Comparison of ENCODE assay signal across 8 mouse cellular contexts in the genomic region with DNA sequence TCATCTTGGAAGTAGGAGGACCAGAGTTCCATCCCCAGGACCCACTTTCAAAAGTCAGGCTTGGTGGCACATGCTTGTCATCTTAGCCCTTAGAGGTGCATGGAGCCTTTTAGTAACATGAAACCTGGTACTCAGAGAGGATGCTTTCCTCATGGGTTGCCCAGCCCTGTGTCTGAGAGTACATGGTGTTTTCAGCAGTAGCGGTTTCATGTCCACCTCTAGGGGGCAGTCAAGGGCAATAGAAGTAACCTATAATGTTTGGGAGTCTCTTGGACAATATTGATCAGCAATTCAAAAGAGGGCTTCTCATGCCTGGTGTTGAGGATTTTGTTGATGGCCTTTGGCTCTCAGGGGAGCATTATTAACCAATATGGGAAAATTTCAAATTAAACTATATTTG. TPM values are rescaled to one million over a fixed set of nuclear protein-coding genes. Genes with fewer than 3 reads are reported as not detected.
A peak's percentile ranks its signal among the peaks of the same experiment; 100 is the strongest.
DNase-seq lines count a peak whose midpoint lies in the region; ATAC-seq and TF ChIP-seq lines count a peak whose summit lies in the region.

No protein-coding gene starts in this region.

- no peaks in the 10 kb centered on the region for H3K9me3 ChIP-seq in forebrain, embryonic 13.5 days (replicated peaks)
- no peaks in the 10 kb centered on the region for H3K9me3 ChIP-seq in forebrain, embryonic 12.5 days
- no peaks in the 10 kb centered on the region for H3K9me3 ChIP-seq in midbrain, embryonic 14.5 days (ENCODE audit: control insufficient read depth, low read length)
- no peaks in the 10 kb centered on the region for H3K9me3 ChIP-seq in midbrain, embryonic 13.5 days
- H3K9me3 ChIP-seq in neural tube, embryonic 12.5 days = no peaks in the 10 kb centered on the region

- peak; percentile 42; the same call in 1 of the 2 replicates for TF ChIP-seq CTCF in cortical plate, adult 2 months (IDR thresholded peaks at IDR 0.05; ENCODE audit: extremely low read depth, insufficient read depth, low read length)

- no peak for TF ChIP-seq POLR2A in cortical plate, adult 2 months (IDR thresholded peaks at IDR 0.05; ENCODE audit: extremely low read depth, insufficient read depth, low read length)

- H3K9ac ChIP-seq in forebrain, embryonic 13.5 days = no peak overlapping the region
- H3K9ac ChIP-seq in forebrain, embryonic 12.5 days = no peak overlapping the region
- no peak overlapping the region for H3K9ac ChIP-seq in midbrain, embryonic 14.5 days (replicated peaks; ENCODE audit: low read length)
- H3K9ac ChIP-seq in midbrain, embryonic 13.5 days (replicated peaks) = no peak overlapping the region
- H3K9ac ChIP-seq in neural tube, embryonic 12.5 days = no peak overlapping the region

- peak; percentile 57; the same call in 1 of the 2 replicates for ATAC-seq in forebrain, embryonic 13.5 days
- no peak for ATAC-seq in forebrain, embryonic 12.5 days (ENCODE audit: low FRiP score)
- no peak for ATAC-seq in midbrain, embryonic 14.5 days (ENCODE audit: low FRiP score, low TSS enrichment)
- no peak for ATAC-seq in midbrain, embryonic 13.5 days
- ATAC-seq in neural tube, embryonic 12.5 days (ENCODE audit: low FRiP score, low read depth) = 0 out of 2 replicates have a peak, but pooled peaks have one; percentile 33

- DNase-seq in midbrain, embryonic 14.5 days = peak; percentile 86
- no peak for DNase-seq in urinary bladder, postnatal 10 days (ENCODE audit: low spot score)
- no peak for DNase-seq in yolk sac, embryonic 10.5 days (ENCODE audit: low spot score)

- no peaks in the 10 kb centered on the region for H3K36me3 ChIP-seq in forebrain, embryonic 13.5 days (ENCODE audit: poor library complexity, severe bottlenecking)
- H3K36me3 ChIP-seq in forebrain, embryonic 12.5 days (replicated peaks) = no peaks in the 10 kb centered on the region
- H3K36me3 ChIP-seq in midbrain, embryonic 14.5 days (ENCODE audit: control insufficient read depth, insufficient read depth, low read length) = no peaks in the 10 kb centered on the region
- H3K36me3 ChIP-seq in midbrain, embryonic 13.5 days = no peaks in the 10 kb centered on the region
- no peaks in the 10 kb centered on the region for H3K36me3 ChIP-seq in neural tube, embryonic 12.5 days

- no peak overlapping the region for H3K27ac ChIP-seq in forebrain, embryonic 13.5 days
- H3K27ac ChIP-seq in forebrain, embryonic 12.5 days = no peak overlapping the region
- H3K27ac ChIP-seq in midbrain, embryonic 14.5 days (replicated peaks; ENCODE audit: low read depth, low read length) = no peak overlapping the region
- H3K27ac ChIP-seq in midbrain, embryonic 13.5 days = no peak overlapping the region
- H3K27ac ChIP-seq in cortical plate, adult 2 months (ENCODE audit: insufficient read depth, low read length) = no peak overlapping the region
- H3K27ac ChIP-seq in neural tube, embryonic 12.5 days = no peak overlapping the region

- H3K27me3 ChIP-seq in forebrain, embryonic 13.5 days = no peaks in the 10 kb centered on the region
- no peaks in the 10 kb centered on the region for H3K27me3 ChIP-seq in forebrain, embryonic 12.5 days
- no peaks in the 10 kb centered on the region for H3K27me3 ChIP-seq in midbrain, embryonic 14.5 days (ENCODE audit: control insufficient read depth, insufficient read depth, low read length)
- no peaks in the 10 kb centered on the region for H3K27me3 ChIP-seq in midbrain, embryonic 13.5 days
- no peaks in the 10 kb centered on the region for H3K27me3 ChIP-seq in neural tube, embryonic 12.5 days (replicated peaks)

- no peaks in the 10 kb centered on the region for H3K4me1 ChIP-seq in forebrain, embryonic 13.5 days
- H3K4me1 ChIP-seq in forebrain, embryonic 12.5 days = no peaks in the 10 kb centered on the region
- no peaks in the 10 kb centered on the region for H3K4me1 ChIP-seq in midbrain, embryonic 14.5 days (ENCODE audit: control insufficient read depth, insufficient read depth, low read length)
- H3K4me1 ChIP-seq in midbrain, embryonic 13.5 days (replicated peaks) = no peaks in the 10 kb centered on the region
- no peaks in the 10 kb centered on the region for H3K4me1 ChIP-seq in cortical plate, adult 2 months (ENCODE audit: control insufficient read depth, insufficient read depth, low read length)
- no peaks in the 10 kb centered on the region for H3K4me1 ChIP-seq in neural tube, embryonic 12.5 days

- no peak overlapping the region for H3K4me2 ChIP-seq in forebrain, embryonic 13.5 days
- H3K4me2 ChIP-seq in forebrain, embryonic 12.5 days = no peak overlapping the region
- H3K4me2 ChIP-seq in midbrain, embryonic 14.5 days (ENCODE audit: low read length) = no peak overlapping the region
- no peak overlapping the region for H3K4me2 ChIP-seq in midbrain, embryonic 13.5 days (replicated peaks)
- no peak overlapping the region for H3K4me2 ChIP-seq in neural tube, embryonic 12.5 days (replicated peaks)

- H3K4me3 ChIP-seq in forebrain, embryonic 13.5 days = no peak overlapping the region
- H3K4me3 ChIP-seq in forebrain, embryonic 12.5 days (replicated peaks) = no peak overlapping the region
- no peak overlapping the region for H3K4me3 ChIP-seq in midbrain, embryonic 14.5 days (replicated peaks; ENCODE audit: low read depth, low read length)
- H3K4me3 ChIP-seq in midbrain, embryonic 13.5 days (replicated peaks) = no peak overlapping the region
- no peak overlapping the region for H3K4me3 ChIP-seq in cortical plate, adult 2 months (ENCODE audit: insufficient read depth, low read length)
- no peak overlapping the region for H3K4me3 ChIP-seq in neural tube, embryonic 12.5 days

- WGBS in forebrain, embryonic 13.5 days = 22% methylated on average over 1 of the region's 1 CpGs
- 36% methylated on average over 1 of the region's 1 CpGs for WGBS in forebrain, embryonic 12.5 days
- WGBS in midbrain, embryonic 14.5 days = 49% methylated on average over 1 of the region's 1 CpGs
- WGBS in midbrain, embryonic 13.5 days = 23% methylated on average over 1 of the region's 1 CpGs
- 32% methylated on average over 1 of the region's 1 CpGs for WGBS in neural tube, embryonic 12.5 days

RNA-seq across cellular contexts. Expression of a gene that starts 33.3 kb away (rescaled TPM):
- polyA plus RNA-seq in forebrain, embryonic 13.5 days (2015; fragmentation: Nextera tagmentation; extraction: Ambion mirVana) = 68.6 and 75.3 TPM in 2 replicates
- polyA plus RNA-seq in forebrain, embryonic 12.5 days (2016; fragmentation: Nextera tagmentation; extraction: Ambion mirVana) = 80.4 and 81.5 TPM in 2 replicates
- polyA plus RNA-seq in midbrain, embryonic 14.5 days (2014; fragmentation: Nextera tagmentation; extraction: Ambion mirVana) = 41.5 and 43.2 TPM in 2 replicates
- polyA plus RNA-seq in midbrain, embryonic 13.5 days (2015; fragmentation: Nextera tagmentation; extraction: Ambion mirVana) = 49.1 and 49.5 TPM in 2 replicates
- 28.0 and 35.6 TPM in 2 replicates for polyA plus RNA-seq in cortical plate, adult 2 months (2012; rRNA removed)
- polyA plus RNA-seq in neural tube, embryonic 12.5 days (2016; fragmentation: Nextera tagmentation; extraction: Ambion mirVana) = 55.9 and 60.5 TPM in 2 replicates

Comparison
In these comparisons a context has a peak if more than half of its experiments do, and no peak if none do; other contexts are left out.
1. ATAC-seq: peak in forebrain, embryonic 13.5 days (single experiment) and neural tube, embryonic 12.5 days (single experiment); none in forebrain, embryonic 12.5 days (single experiment), midbrain, embryonic 14.5 days (single experiment) and midbrain, embryonic 13.5 days (single experiment).